Mouse (Mus musculus): ENCODE measurements at regions not wholly inside any gene's neighbourhood (a gene's known extent, or its start where the extent isn't known, plus 50 kb on each side); places are given as distances from the start of the nearest gene placed in this dataset.

GRCm38 (mm10) chr4:54045258-54046029 is 219.6 kb downstream of the Tmem38b start:
- DNase-seq (ENCODE audit: low spot score), result no peak

DNA sequence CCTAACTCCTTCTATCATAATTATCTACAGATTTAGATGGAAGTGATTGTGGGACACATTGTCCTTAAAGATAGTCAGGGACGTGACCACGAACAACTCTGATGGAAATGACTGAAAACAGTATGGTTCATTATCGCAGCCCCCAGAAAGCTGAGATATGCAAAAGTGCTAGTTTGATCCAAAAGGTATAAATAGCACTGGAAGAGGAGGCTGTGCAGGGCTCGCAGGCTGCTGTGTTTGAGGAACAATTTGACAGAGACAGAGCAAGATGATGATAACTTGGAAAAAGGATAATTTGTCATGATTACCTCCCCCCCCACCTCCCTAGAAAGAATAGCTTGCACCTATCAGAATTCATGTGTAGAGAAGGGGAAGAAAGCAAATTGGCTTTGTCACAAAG is 238.5 kb downstream of the Tmem38b start:
- DNase-seq (ENCODE audit: low spot score), result peak; percentile 13

DNA sequence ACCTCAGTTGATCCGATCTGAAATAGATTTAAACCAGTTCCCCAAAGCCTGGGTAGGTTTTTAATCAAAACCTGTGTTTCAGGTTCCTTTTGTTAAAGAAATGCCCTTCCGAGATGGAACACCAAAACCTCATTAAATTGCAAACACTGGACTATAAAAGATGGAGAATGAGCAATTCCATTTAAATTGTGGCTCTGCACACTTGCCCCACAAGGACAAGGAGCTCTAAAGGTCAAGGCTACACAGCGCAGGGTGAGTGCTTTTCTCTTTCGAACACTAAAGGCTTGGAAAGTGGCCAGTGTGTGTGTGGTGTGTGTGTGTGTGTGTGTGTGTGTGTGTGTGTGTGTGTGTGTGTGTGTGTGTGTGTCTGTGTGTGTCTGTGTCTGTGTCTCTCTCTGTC is 246.1 kb downstream of the Tmem38b start:
- no peak for DNase-seq (ENCODE audit: low spot score)

- DNase-seq (ENCODE audit: low spot score), result no peak
These were observed 246.6 kb downstream of the Tmem38b start for GRCm38 (mm10) chr4:54072482-54072881.

DNA sequence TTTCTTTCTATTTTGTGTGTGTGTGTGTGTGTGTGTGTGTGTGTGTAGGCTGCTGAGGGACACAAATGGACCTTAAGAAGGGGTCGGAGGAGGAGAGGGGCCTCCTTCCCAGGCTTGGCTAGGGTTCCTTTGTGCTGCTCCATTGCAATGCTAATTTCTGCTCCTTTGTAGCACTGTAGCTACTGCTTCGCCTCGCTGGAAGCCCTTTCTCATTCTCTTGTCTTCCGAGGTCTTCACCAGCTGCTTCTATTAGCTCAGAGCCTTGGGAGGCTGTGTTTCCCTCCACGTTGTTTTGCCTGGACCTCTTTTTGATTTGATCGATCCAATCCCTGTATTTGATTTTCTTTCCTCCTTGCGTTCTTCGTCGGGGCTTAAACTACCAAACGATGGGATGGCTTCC is 247.1 kb downstream of the Tmem38b start:
- DNase-seq (ENCODE audit: low spot score), result no peak

GRCm38 (mm10) chr4:54073483-54073882 is 247.6 kb downstream of the Tmem38b start:
- peak; percentile 47 for DNase-seq (ENCODE audit: low spot score)

GRCm38 (mm10) chr4:54074226-54074625 is 248.4 kb downstream of the Tmem38b start:
- no peak for DNase-seq (ENCODE audit: low spot score)

DNA sequence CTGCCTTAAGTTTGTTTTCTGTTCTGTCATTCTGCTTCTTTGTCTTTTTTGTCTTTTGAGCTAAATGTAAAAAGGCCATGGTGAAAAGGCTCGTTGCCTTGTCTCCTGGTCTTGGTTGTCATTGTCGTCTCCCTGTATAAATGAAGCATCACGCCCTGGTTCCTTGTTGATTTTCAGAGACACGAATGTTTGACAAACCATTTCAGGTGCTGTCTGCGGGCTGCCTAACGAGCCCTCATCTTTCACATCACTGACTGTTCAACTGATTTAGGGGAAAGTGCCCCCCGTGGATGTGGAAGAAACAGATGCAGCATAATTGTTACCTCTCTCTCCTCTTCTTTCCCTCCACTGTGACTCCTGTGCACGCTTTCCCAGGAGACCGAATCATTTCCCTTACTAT is 254.7 kb downstream of the Tmem38b start:
- DNase-seq (ENCODE audit: low spot score), result no peak

DNA sequence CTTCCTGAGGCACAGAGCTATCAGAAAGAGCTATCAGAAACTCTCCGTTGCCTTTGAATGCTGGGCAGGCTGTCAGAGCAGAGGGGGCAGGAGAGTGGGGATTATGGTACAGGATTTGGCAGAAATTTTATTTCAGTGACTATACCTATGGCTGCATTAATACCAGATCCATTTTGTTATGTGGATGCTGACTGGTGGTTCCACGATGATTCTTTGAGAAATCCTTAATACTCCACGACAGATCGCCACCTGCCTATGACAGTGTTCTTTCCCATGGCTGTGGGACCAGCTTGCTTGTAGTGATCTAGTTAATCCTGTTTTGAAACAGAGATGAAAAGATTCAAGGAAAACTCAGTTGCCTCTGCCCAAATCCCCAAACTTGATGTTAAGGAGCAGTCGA is 255.6 kb downstream of the Tmem38b start:
- no peak for DNase-seq (ENCODE audit: low spot score)

DNA sequence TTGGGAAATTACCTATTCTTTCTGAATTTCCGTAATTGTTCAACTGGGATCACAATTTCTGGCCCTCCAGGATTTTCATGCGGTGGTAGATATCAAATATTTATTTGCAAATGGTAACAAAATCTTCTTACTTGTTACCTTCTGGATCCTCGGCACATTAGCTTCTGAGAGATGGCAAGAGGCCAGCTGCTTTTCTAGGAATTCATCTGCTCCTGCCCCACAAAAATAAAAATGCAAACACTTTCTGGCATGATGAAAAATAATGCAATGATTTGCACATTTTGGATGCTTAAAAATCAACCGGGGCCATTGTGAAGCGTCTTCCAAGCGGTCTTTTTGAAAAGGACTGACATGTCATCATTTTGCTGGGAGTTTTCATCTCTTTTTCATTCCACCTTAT is 258.9 kb downstream of the Tmem38b start:
- peak; percentile 19 for DNase-seq (ENCODE audit: low spot score)

GRCm38 (mm10) chr4:54094285-54094997 is 268.6 kb downstream of the Tmem38b start:
- no peak for DNase-seq (ENCODE audit: low spot score)

DNA sequence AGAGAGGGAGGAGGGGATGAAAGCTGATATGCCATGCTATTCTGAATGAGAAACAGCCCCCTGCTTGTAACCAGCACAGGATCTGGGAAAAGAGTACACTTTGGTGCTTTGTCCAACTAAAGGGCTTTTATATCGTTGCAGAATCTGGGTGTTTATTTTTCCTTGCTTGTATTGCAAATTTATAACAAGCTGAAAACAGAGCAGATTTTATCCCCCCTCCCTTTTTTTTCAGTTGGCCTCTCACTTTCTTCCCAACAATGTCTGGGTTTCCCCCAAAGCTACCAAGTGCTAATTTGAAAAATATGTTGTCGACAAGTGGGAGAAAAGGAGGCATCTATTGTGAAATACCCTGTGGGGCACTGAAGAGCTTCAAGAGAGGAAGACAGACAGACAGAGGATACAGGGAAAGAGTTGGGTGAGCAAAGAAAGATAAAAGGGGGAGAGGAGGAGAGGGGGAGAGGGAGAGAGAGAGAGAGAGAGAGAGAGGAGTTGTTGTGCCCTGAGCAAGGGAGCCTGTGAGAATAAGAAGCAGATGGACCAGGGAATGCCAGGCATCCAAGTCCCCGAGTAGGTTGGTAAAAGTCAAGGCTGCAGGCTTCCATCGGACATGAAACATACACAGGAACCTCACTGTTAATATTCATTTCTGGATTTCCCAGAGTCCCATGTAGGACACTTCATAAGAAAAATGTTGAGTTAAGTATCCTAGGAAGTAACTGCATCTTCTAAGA is 269.5 kb downstream of the Tmem38b start:
- DNase-seq (ENCODE audit: low spot score), result no peak

DNA sequence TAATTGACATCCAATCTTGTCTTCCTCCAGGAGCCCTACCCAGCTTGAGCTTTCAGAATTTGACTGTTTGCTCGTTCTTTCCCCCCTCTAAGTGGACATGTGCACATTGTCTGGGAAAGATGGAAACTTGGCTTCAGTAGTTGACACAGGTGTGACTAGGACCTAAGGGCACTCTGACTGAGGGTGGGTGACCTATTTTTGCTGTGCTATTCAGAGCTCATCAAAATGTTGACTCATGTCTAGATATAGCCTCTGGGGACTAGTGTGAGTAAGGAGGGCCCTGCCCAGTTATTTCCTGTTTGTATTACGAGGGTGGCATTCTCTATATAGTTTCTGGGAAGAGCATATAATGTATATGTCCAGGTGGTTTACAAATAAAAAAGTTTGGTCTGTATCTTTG is 271.7 kb downstream of the Tmem38b start:
- no peak for DNase-seq (ENCODE audit: low spot score)

GRCm38 (mm10) chr4:54100282-54100681 is 274.4 kb downstream of the Tmem38b start:
- DNase-seq (ENCODE audit: low spot score), result no peak

- DNase-seq (ENCODE audit: low spot score), result no peak
These were observed 281.1 kb downstream of the Tmem38b start for GRCm38 (mm10) chr4:54106976-54107375.

DNA sequence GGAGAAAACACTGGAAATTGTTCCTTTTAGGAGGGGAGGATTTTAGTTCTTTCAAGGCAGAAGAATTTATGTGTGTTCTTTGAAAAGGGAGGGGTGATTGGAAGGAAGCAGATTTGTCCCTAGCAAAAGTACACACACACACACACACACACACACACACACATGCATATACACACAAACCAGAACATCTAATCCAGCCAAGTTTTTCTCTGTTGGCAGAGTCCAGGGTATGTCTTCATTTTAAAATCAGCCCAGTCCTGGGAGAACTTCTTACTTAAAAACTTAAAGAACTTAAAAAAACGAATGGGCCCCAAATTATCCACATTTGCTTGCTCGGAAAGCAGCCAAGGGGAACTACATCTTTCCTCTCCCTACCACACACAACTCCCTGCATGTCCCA is 290.5 kb downstream of the Tmem38b start:
- DNase-seq (ENCODE audit: low spot score), result no peak

GRCm38 (mm10) chr4:54118179-54118846 is 292.5 kb downstream of the Tmem38b start:
- DNase-seq (ENCODE audit: low spot score), result no peak

- DNase-seq (ENCODE audit: low spot score), result no peak
These were observed 303.2 kb downstream of the Tmem38b start for GRCm38 (mm10) chr4:54128717-54129698.

- DNase-seq (ENCODE audit: low spot score), result no peak
These were observed 330.3 kb downstream of the Tmem38b start for GRCm38 (mm10) chr4:54156146-54156545.

GRCm38 (mm10) chr4:54161337-54161993 is 335.6 kb downstream of the Tmem38b start:
- no peak for DNase-seq (ENCODE audit: low spot score)

DNA sequence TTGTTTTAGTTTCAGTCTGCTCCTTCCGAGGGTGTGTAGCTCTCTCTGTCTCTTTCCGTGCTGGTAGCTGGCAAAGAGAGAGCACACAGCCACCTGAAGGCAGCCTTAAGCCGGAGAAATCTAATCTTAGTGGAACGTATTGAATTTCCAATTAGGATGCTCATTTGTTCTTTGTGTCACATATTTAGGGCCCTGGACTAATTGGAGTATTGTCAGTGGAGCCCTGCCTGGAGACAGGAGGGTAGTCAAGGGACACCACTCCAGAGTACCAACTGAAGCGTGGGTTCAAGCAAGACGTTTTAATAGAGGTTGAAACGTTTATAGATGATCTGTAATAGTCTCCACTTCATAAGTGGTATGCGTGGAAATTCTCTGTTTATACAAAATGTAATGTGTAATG is 336.5 kb downstream of the Tmem38b start:
- no peak for DNase-seq (ENCODE audit: low spot score)

All from layer of hippocampus, adult 11-12 months (tissue).